Mouse (Mus musculus) megakaryocyte, embryonic 14.5 days (primary cell): ENCODE measurements around the gene Uqcr11.

ENCODE experiments used
- FLI1 ChIP-seq: IDR thresholded peaks from 2 replicates; pipeline ENCODE4 v1.6.1; 2012; ENCODE audit warnings: low read length, inconsistent platforms, mixed read lengths
- GATA1 ChIP-seq: IDR thresholded peaks from 3 replicates; pipeline ENCODE4 v1.6.1; 2012; ENCODE audit warnings: mixed read lengths, low read length, inconsistent platforms, borderline replicate concordance

GRCm38 (mm10) chr10:80399191-80399972 is 7.2 kb downstream of the Uqcr11 start, which contains the start of gene Mbd3:
- TF ChIP-seq GATA1 = no peak
- no peak for TF ChIP-seq FLI1
